Mouse (Mus musculus): ENCODE results near the gene Ddx28.

- TF ChIP-seq CTCF (conservative IDR thresholded peaks at IDR 0.05; ENCODE audit: insufficient read depth, insufficient read length, low read depth, low read length): no peak
- no peak for TF ChIP-seq POLR2A (IDR thresholded peaks at IDR 0.05; ENCODE audit: low read depth, low read length)
These were observed 40.5 kb downstream of the Ddx28 start for GRCm38 (mm10) chr8:105971019-105971720.
